Mouse (Mus musculus) small intestine, adult 2 months (tissue): ENCODE data around the gene Pawr.

Experiments used
- CTCF ChIP-seq: fragments of 200-500 bp; IDR thresholded peaks from 2 replicates; pipeline ENCODE4 v1.5.1; 2012; ENCODE audit warnings: low read depth, mild to moderate bottlenecking, control low read depth, inconsistent platforms, low read length, moderate library complexity, mixed read lengths; ENCODE audit not compliant: insufficient replicate concordance, insufficient read length; ENCODE audit errors: extremely low read depth
- POLR2A ChIP-seq: fragments of 200-500 bp; IDR thresholded peaks from 2 replicates; pipeline ENCODE4 v1.6.1; 2012; ENCODE audit warnings: low read depth, mild to moderate bottlenecking, control low read depth, inconsistent platforms, low read length, moderate library complexity

DNA sequence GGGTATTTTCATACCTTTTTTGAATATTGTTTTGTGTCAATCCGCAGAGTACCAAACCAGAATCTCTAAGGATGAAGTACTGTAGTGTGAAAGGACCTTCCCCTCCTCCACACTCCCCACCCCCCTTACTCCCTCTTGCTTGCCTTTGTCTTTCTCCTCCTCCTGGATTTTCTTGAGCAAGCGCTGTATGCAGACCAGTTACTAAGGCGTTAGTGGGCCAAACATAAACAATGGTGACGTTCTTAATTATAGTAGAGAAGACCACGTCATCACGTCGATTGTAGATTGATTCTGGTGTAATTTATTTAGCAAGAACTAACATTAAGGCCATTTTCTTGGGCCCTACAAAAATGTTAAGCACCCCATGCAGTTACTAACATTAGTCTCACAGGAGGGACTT, 40.3 kb downstream of the Pawr start:
- TF ChIP-seq POLR2A, result no peak
- no peak for TF ChIP-seq CTCF
